ENCODE assay signal across 10 mouse cellular contexts in genomic region chr7:83813465-83813864, GRCm38 (mm10). TPM values are rescaled to one million over a fixed set of nuclear protein-coding genes. Genes with fewer than 3 reads are reported as not detected.
DNase-seq lines count a peak whose midpoint lies in the region; ATAC-seq and TF ChIP-seq lines count a peak whose summit lies in the region.
"Had no signal": no experiment of that assay in that cellular context is flagged by ENCODE, and none has a peak within 500 bp of the region (broad histone marks: within the 10 kb centered on the region; RNA-seq: fewer than 3 reads in every experiment).

No protein-coding gene starts in this region.

- ATAC-seq in heart, embryonic 13.5 days (ENCODE audit: extremely low read depth, insufficient number of reproducible peaks, low FRiP score, low TSS enrichment): no peak
- no peak for ATAC-seq in midbrain, embryonic 12.5 days (ENCODE audit: low FRiP score, low read depth)
- ATAC-seq in midbrain, postnatal 0 days (ENCODE audit: low FRiP score): no peak
- ATAC-seq in stomach, embryonic 15.5 days (ENCODE audit: insufficient read depth, low FRiP score, low read depth): peak; percentile 32; the same call in 1 of the 2 replicates

- H3K9me3 ChIP-seq in heart, embryonic 13.5 days: peaks cover 3% of the 10 kb centered on the region; the same call in 1 of the 2 replicates
- H3K9me3 ChIP-seq in midbrain, embryonic 12.5 days: no peaks in the 10 kb centered on the region
- no peaks in the 10 kb centered on the region for H3K9me3 ChIP-seq in midbrain, postnatal 0 days (ENCODE audit: low read length)
- H3K9me3 ChIP-seq in limb, embryonic 10.5 days (replicated peaks): no peaks in the 10 kb centered on the region
- no peaks in the 10 kb centered on the region for H3K9me3 ChIP-seq in stomach, embryonic 15.5 days

- H3K4me1 ChIP-seq in heart, embryonic 13.5 days: peaks cover 57% of the 10 kb centered on the region
- H3K4me1 ChIP-seq in midbrain, embryonic 12.5 days: peaks cover 29% of the 10 kb centered on the region
- H3K4me1 ChIP-seq in midbrain, postnatal 0 days (ENCODE audit: insufficient read depth, low read length): peaks cover 6% of the 10 kb centered on the region; the same call in 1 of the 2 replicates
- H3K4me1 ChIP-seq in limb, embryonic 10.5 days: peaks cover 74% of the 10 kb centered on the region
- peaks cover 22% of the 10 kb centered on the region for H3K4me1 ChIP-seq in stomach, embryonic 15.5 days

- H3K27me3 ChIP-seq in heart, embryonic 13.5 days (replicated peaks): no peaks in the 10 kb centered on the region
- peaks cover 10% of the 10 kb centered on the region; the same call in 1 of the 2 replicates for H3K27me3 ChIP-seq in midbrain, embryonic 12.5 days
- no peaks in the 10 kb centered on the region; the same call in 1 of the 2 replicates for H3K27me3 ChIP-seq in midbrain, postnatal 0 days (ENCODE audit: insufficient read depth, low read length)
- H3K27me3 ChIP-seq in limb, embryonic 10.5 days (ENCODE audit: low read depth, poor library complexity, severe bottlenecking): no peaks in the 10 kb centered on the region
- H3K27me3 ChIP-seq in stomach, embryonic 15.5 days (replicated peaks): no peaks in the 10 kb centered on the region

- no peak for TF ChIP-seq CTCF in midbrain, postnatal 0 days (IDR thresholded peaks at IDR 0.05)

- H3K27ac ChIP-seq in heart, embryonic 13.5 days (replicated peaks): peak overlapping the region; percentile 94
- peak overlapping the region; percentile 25; the same call in 1 of the 2 replicates for H3K27ac ChIP-seq in midbrain, embryonic 12.5 days (replicated peaks)
- H3K27ac ChIP-seq in midbrain, postnatal 0 days (ENCODE audit: low read depth, low read length): no peak overlapping the region
- peak overlapping the region; percentile 94 for H3K27ac ChIP-seq in limb, embryonic 10.5 days
- peak overlapping the region; percentile 83 for H3K27ac ChIP-seq in stomach, embryonic 15.5 days

- H3K9ac ChIP-seq in heart, embryonic 13.5 days: peak overlapping the region; percentile 69
- H3K9ac ChIP-seq in midbrain, embryonic 12.5 days (replicated peaks): no peak overlapping the region
- H3K9ac ChIP-seq in midbrain, postnatal 0 days (replicated peaks; ENCODE audit: low read length, poor library complexity, severe bottlenecking): no peak overlapping the region
- H3K9ac ChIP-seq in stomach, embryonic 15.5 days: no peak overlapping the region

- H3K4me2 ChIP-seq in heart, embryonic 13.5 days: peak overlapping the region; percentile 50
- no peak overlapping the region for H3K4me2 ChIP-seq in midbrain, embryonic 12.5 days (replicated peaks)
- H3K4me2 ChIP-seq in midbrain, postnatal 0 days (ENCODE audit: low read depth, low read length, poor library complexity, severe bottlenecking): no peak overlapping the region
- no peak overlapping the region for H3K4me2 ChIP-seq in stomach, embryonic 15.5 days

- no peak overlapping the region for H3K4me3 ChIP-seq in heart, embryonic 13.5 days
- no peak overlapping the region for H3K4me3 ChIP-seq in midbrain, embryonic 12.5 days
- no peak overlapping the region for H3K4me3 ChIP-seq in midbrain, postnatal 0 days (ENCODE audit: low read depth, low read length)
- H3K4me3 ChIP-seq in limb, embryonic 10.5 days: peak overlapping the region; percentile 25
- no peak overlapping the region for H3K4me3 ChIP-seq in stomach, embryonic 15.5 days (replicated peaks)

- no peak for DNase-seq in heart, adult 18-20 months
- DNase-seq in midbrain, postnatal 0 days (ENCODE audit: low spot score): no peak
- no peak for DNase-seq in limb, embryonic 10.5 days (ENCODE audit: low spot score)
- DNase-seq in left cerebral cortex, adult 11 months (ENCODE audit: low spot score): no peak
- DNase-seq in adrenal gland, adult 2 months: no peak

- 13% methylated on average over 3 of the region's 3 CpGs for WGBS in heart, embryonic 13.5 days
- 19% methylated on average over 3 of the region's 3 CpGs for WGBS in midbrain, embryonic 12.5 days
- 20% methylated on average over 3 of the region's 3 CpGs for WGBS in midbrain, postnatal 0 days
- WGBS in limb, embryonic 10.5 days: 9% methylated on average over 3 of the region's 3 CpGs
- WGBS in stomach, embryonic 15.5 days: 20% methylated on average over 3 of the region's 3 CpGs

- no peaks in the 10 kb centered on the region for H3K36me3 ChIP-seq in heart, embryonic 13.5 days
- no peaks in the 10 kb centered on the region for H3K36me3 ChIP-seq in midbrain, embryonic 12.5 days
- H3K36me3 ChIP-seq in midbrain, postnatal 0 days (ENCODE audit: insufficient read depth, low read length): no peaks in the 10 kb centered on the region
- no peaks in the 10 kb centered on the region for H3K36me3 ChIP-seq in limb, embryonic 10.5 days
- H3K36me3 ChIP-seq in stomach, embryonic 15.5 days: no peaks in the 10 kb centered on the region

RNA-seq across cellular contexts. Expression of gene Cfap161, which starts 18.8 kb away (rescaled TPM):
- 4.0 and 4.4 TPM in 2 replicates for polyA plus RNA-seq in heart, embryonic 13.5 days (2015; fragmentation: Nextera tagmentation; extraction: Ambion mirVana)
- not detected for total RNA-seq in heart, adult 18-20 months (2021)
- polyA plus RNA-seq in midbrain, embryonic 12.5 days (2016; fragmentation: Nextera tagmentation; extraction: Ambion mirVana): not detected in 2 replicates
- 2.0 and 2.3 TPM in 2 replicates for total RNA-seq in midbrain, postnatal 0 days (2014; rRNA removed)
- 2.1 and 2.9 TPM in 2 replicates for polyA plus RNA-seq in midbrain, postnatal 0 days (2015; fragmentation: Nextera tagmentation; extraction: Ambion mirVana)
- 0.14 TPM in 1 of 2 replicates, not detected in the other for polyA plus RNA-seq in limb, embryonic 10.5 days (2016; fragmentation: Nextera tagmentation; extraction: Ambion mirVana)
- 0.32 TPM in 1 of 2 replicates, not detected in the other for polyA plus RNA-seq in stomach, embryonic 15.5 days (2015; fragmentation: Nextera tagmentation; extraction: Ambion mirVana)
- total RNA-seq in adrenal gland, adult 2 months (2021): under 1 TPM; 0.35 to 0.45 TPM
- not detected in 2 replicates for polyA plus RNA-seq in adrenal gland, adult 2 months (2012; rRNA removed)
- total RNA-seq: gastrocnemius, postnatal 25 days had no signal
- polyA plus RNA-seq: urinary bladder, adult 2 months had no signal
